Mouse (Mus musculus): ENCODE data around the gene Lrrc26. TPM values are rescaled to one million over a fixed set of nuclear protein-coding genes. Genes with fewer than 3 reads are reported as not detected.

Gene Lrrc26
- polyA plus RNA-seq, 1 experiment from 2014 or later: not detected

GRCm38 (mm10) chr2:25303452-25303851 lies 13.7 kb downstream of the Lrrc26 start:
- H3K9me3 ChIP-seq (ENCODE audit: control insufficient read depth, low read length): no peaks in the 10 kb centered on the region
- H3K27ac ChIP-seq (ENCODE audit: low read depth, low read length): no peak overlapping the region
- H3K4me3 ChIP-seq (ENCODE audit: low read depth, low read length): no peak overlapping the region
- peaks cover 3% of the 10 kb centered on the region; the same call in 1 of the 2 replicates for H3K4me1 ChIP-seq (replicated peaks; ENCODE audit: control insufficient read depth, insufficient read depth, low read length)
- H3K36me3 ChIP-seq (ENCODE audit: control insufficient read depth, insufficient read depth, low read length): no peaks in the 10 kb centered on the region
- DNase-seq (ENCODE audit: low spot score) (no peak), ATAC-seq (ENCODE audit: low FRiP score) (no peak)
- no peak overlapping the region for H3K4me2 ChIP-seq (replicated peaks; ENCODE audit: low read depth, low read length)
- whole genome bisulfite sequencing: 76% methylated on average over 3 of the region's 3 CpGs
- no peak overlapping the region for H3K9ac ChIP-seq (ENCODE audit: low read depth, low read length)
- peaks cover 15% of the 10 kb centered on the region for H3K27me3 ChIP-seq (ENCODE audit: control insufficient read depth, insufficient read depth, low read length)

- no peak overlapping the region for H3K9ac ChIP-seq (ENCODE audit: low read depth, low read length)
Observed at GRCm38 (mm10) chr2:25303931-25304656, 14.4 kb downstream of the Lrrc26 start.

GRCm38 (mm10) chr2:25304657-25305541 lies 15.2 kb downstream of the Lrrc26 start:
- Histone ChIP-seq H3K9ac (ENCODE audit: low read depth, low read length) (peak overlapping the region; percentile 52), H3K4me2 (replicated peaks; ENCODE audit: low read depth, low read length) (peak overlapping the region; percentile 63), H3K27me3 (ENCODE audit: control insufficient read depth, insufficient read depth, low read length) (peaks cover 23% of the 10 kb centered on the region), H3K4me3 (ENCODE audit: low read depth, low read length) (peak overlapping the region; percentile 36), H3K36me3 (ENCODE audit: control insufficient read depth, insufficient read depth, low read length) (no peaks in the 10 kb centered on the region), H3K9me3 (ENCODE audit: control insufficient read depth, low read length) (no peaks in the 10 kb centered on the region), H3K4me1 (replicated peaks; ENCODE audit: control insufficient read depth, insufficient read depth, low read length) (peaks cover 3% of the 10 kb centered on the region; the same call in 1 of the 2 replicates), H3K27ac (ENCODE audit: low read depth, low read length) (no peak overlapping the region)
- ATAC-seq (ENCODE audit: low FRiP score): peak; percentile 72
- WGBS: 3% methylated on average over 45 of the region's 45 CpGs
- DNase-seq (ENCODE audit: low spot score): peak; percentile 72

More at GRCm38 (mm10) chr2:25303931-25304656, 14.4 kb downstream of the Lrrc26 start:
- H3K4me2 ChIP-seq (replicated peaks; ENCODE audit: low read depth, low read length): peak overlapping the region; percentile 63; the same call in 1 of the 2 replicates
- peaks cover 3% of the 10 kb centered on the region; the same call in 1 of the 2 replicates for H3K4me1 ChIP-seq (replicated peaks; ENCODE audit: control insufficient read depth, insufficient read depth, low read length)
- peak overlapping the region; percentile 36; the same call in 1 of the 2 replicates for H3K4me3 ChIP-seq (ENCODE audit: low read depth, low read length)
- ATAC-seq (ENCODE audit: low FRiP score): no peak
- H3K9me3 ChIP-seq (ENCODE audit: control insufficient read depth, low read length): no peaks in the 10 kb centered on the region
- DNase-seq (ENCODE audit: low spot score): no peak
- no peaks in the 10 kb centered on the region for H3K36me3 ChIP-seq (ENCODE audit: control insufficient read depth, insufficient read depth, low read length)
- WGBS: 75% methylated on average over 7 of the region's 7 CpGs
- H3K27ac ChIP-seq (ENCODE audit: low read depth, low read length): no peak overlapping the region
- peaks cover 20% of the 10 kb centered on the region for H3K27me3 ChIP-seq (ENCODE audit: control insufficient read depth, insufficient read depth, low read length)

GRCm38 (mm10) chr2:25305587-25306359 lies 16.1 kb downstream of the Lrrc26 start:
- DNase-seq (ENCODE audit: low spot score) (no peak), ATAC-seq (ENCODE audit: low FRiP score) (no peak)
- no peaks in the 10 kb centered on the region for H3K36me3 ChIP-seq (ENCODE audit: control insufficient read depth, insufficient read depth, low read length)
- no peak overlapping the region for H3K9ac ChIP-seq (ENCODE audit: low read depth, low read length)
- no peaks in the 10 kb centered on the region for H3K9me3 ChIP-seq (ENCODE audit: control insufficient read depth, low read length)
- H3K27ac ChIP-seq (ENCODE audit: low read depth, low read length): no peak overlapping the region
- peaks cover 3% of the 10 kb centered on the region; the same call in 1 of the 2 replicates for H3K4me1 ChIP-seq (replicated peaks; ENCODE audit: control insufficient read depth, insufficient read depth, low read length)
- peak overlapping the region; percentile 63 for H3K4me2 ChIP-seq (replicated peaks; ENCODE audit: low read depth, low read length)
- 51% methylated on average over 14 of the region's 14 CpGs for WGBS
- peak overlapping the region; percentile 36 for H3K4me3 ChIP-seq (ENCODE audit: low read depth, low read length)
- H3K27me3 ChIP-seq (ENCODE audit: control insufficient read depth, insufficient read depth, low read length): peaks cover 29% of the 10 kb centered on the region

GRCm38 (mm10) chr2:25310180-25310579 lies 20.5 kb downstream of the Lrrc26 start:
- WGBS: 55% methylated on average over 10 of the region's 10 CpGs
- H3K27me3 ChIP-seq (ENCODE audit: control insufficient read depth, insufficient read depth, low read length): peaks cover 54% of the 10 kb centered on the region
- no peak for DNase-seq (ENCODE audit: low spot score)
- no peak for ATAC-seq (ENCODE audit: low FRiP score)
- no peak overlapping the region for H3K4me3 ChIP-seq (ENCODE audit: low read depth, low read length)
- H3K4me1 ChIP-seq (replicated peaks; ENCODE audit: control insufficient read depth, insufficient read depth, low read length): no peaks in the 10 kb centered on the region
- no peak overlapping the region for H3K9ac ChIP-seq (ENCODE audit: low read depth, low read length)
- no peaks in the 10 kb centered on the region for H3K36me3 ChIP-seq (ENCODE audit: control insufficient read depth, insufficient read depth, low read length)
- no peak overlapping the region for H3K27ac ChIP-seq (ENCODE audit: low read depth, low read length)
- no peaks in the 10 kb centered on the region for H3K9me3 ChIP-seq (ENCODE audit: control insufficient read depth, low read length)
- no peak overlapping the region for H3K4me2 ChIP-seq (replicated peaks; ENCODE audit: low read depth, low read length)

- 3% methylated on average over 22 of the region's 22 CpGs for WGBS
- no peaks in the 10 kb centered on the region for H3K36me3 ChIP-seq (ENCODE audit: control insufficient read depth, insufficient read depth, low read length)
- H3K4me2 ChIP-seq (replicated peaks; ENCODE audit: low read depth, low read length): no peak overlapping the region
- H3K9ac ChIP-seq (ENCODE audit: low read depth, low read length): no peak overlapping the region
- no peaks in the 10 kb centered on the region for H3K4me1 ChIP-seq (replicated peaks; ENCODE audit: control insufficient read depth, insufficient read depth, low read length)
- DNase-seq (ENCODE audit: low spot score) (no peak), ATAC-seq (ENCODE audit: low FRiP score) (no peak)
- H3K9me3 ChIP-seq (ENCODE audit: control insufficient read depth, low read length): no peaks in the 10 kb centered on the region
- H3K27me3 ChIP-seq (ENCODE audit: control insufficient read depth, insufficient read depth, low read length): peaks cover 51% of the 10 kb centered on the region
- no peak overlapping the region for H3K27ac ChIP-seq (ENCODE audit: low read depth, low read length)
- H3K4me3 ChIP-seq (ENCODE audit: low read depth, low read length): no peak overlapping the region
Observed at GRCm38 (mm10) chr2:25310969-25311368, 21.3 kb downstream of the Lrrc26 start.

- WGBS: 2% methylated on average over 11 of the region's 11 CpGs
- H3K4me1 ChIP-seq (replicated peaks; ENCODE audit: control insufficient read depth, insufficient read depth, low read length): no peaks in the 10 kb centered on the region
- ATAC-seq (ENCODE audit: low FRiP score): no peak
- no peak for DNase-seq (ENCODE audit: low spot score)
- no peaks in the 10 kb centered on the region for H3K36me3 ChIP-seq (ENCODE audit: control insufficient read depth, insufficient read depth, low read length)
- no peaks in the 10 kb centered on the region for H3K9me3 ChIP-seq (ENCODE audit: control insufficient read depth, low read length)
- no peak overlapping the region for H3K9ac ChIP-seq (ENCODE audit: low read depth, low read length)
- peaks cover 51% of the 10 kb centered on the region for H3K27me3 ChIP-seq (ENCODE audit: control insufficient read depth, insufficient read depth, low read length)
- H3K4me2 ChIP-seq (replicated peaks; ENCODE audit: low read depth, low read length): no peak overlapping the region
- no peak overlapping the region for H3K27ac ChIP-seq (ENCODE audit: low read depth, low read length)
- no peak overlapping the region for H3K4me3 ChIP-seq (ENCODE audit: low read depth, low read length)
Observed at GRCm38 (mm10) chr2:25311491-25311891, 21.8 kb downstream of the Lrrc26 start.
